Mouse (Mus musculus) lung, embryonic 14.5 days (tissue): ENCODE data around the gene Gm20547. TPM values are rescaled to one million over a fixed set of nuclear protein-coding genes. Genes with fewer than 3 reads are reported as not detected.
"Not testable (repeated sequence)": the region's sequence is repeated elsewhere in the genome, so short reads cannot be mapped to it uniquely, and the experiment has no call there.

ENCODE experiments used
- ATAC-seq: fragments of 200-750 bp; cut with Nextera tagmentation; 2 replicates; pipeline ENCODE4 v1.8.0; 2017; ENCODE audit warnings: mild to moderate bottlenecking, moderate TSS enrichment, moderate library complexity; ENCODE audit not compliant: insufficient read depth
- DNase-seq: peaks from one replicate; pipeline ENCODE4 v3.0.0-alpha.2; 2015
- H3K27ac ChIP-seq: fragments of 300-500 bp; sonication (generic); 2 replicates; pipeline ENCODE4 v1.5.1; 2014; ENCODE audit warnings: low read depth, mild to moderate bottlenecking, moderate library complexity
- H3K27me3 ChIP-seq: fragments of 300-500 bp; sonication (generic); 2 replicates; pipeline ENCODE4 v1.6.1; 2014; ENCODE audit warnings: low read length, control low read depth; ENCODE audit not compliant: insufficient read depth
- H3K36me3 ChIP-seq: fragments of 300-500 bp; sonication (generic); 2 replicates; pipeline ENCODE4 v1.6.1; 2014; ENCODE audit warnings: control low read depth; ENCODE audit not compliant: insufficient read depth
- H3K4me1 ChIP-seq: fragments of 300-500 bp; sonication (generic); 2 replicates; pipeline ENCODE4 v1.6.1; 2014; ENCODE audit warnings: antibody characterized with exemption, control low read depth; ENCODE audit not compliant: insufficient read depth
- H3K4me2 ChIP-seq: fragments of 300-500 bp; sonication (generic); 2 replicates; pipeline ENCODE4 v1.6.1; 2014; ENCODE audit warnings: mild to moderate bottlenecking
- H3K4me3 ChIP-seq: fragments of 300-500 bp; sonication (generic); 2 replicates; pipeline ENCODE4 v1.5.1; 2014; ENCODE audit warnings: low read depth, low read length
- H3K9ac ChIP-seq: fragments of 300-500 bp; sonication (generic); 2 replicates; pipeline ENCODE4 v1.6.1; 2014
- H3K9me3 ChIP-seq: fragments of 300-500 bp; sonication (generic); 2 replicates; pipeline ENCODE4 v1.6.1; 2016; ENCODE audit warnings: low read depth, low read length, control low read depth
- CTCF ChIP-seq: IDR thresholded peaks from 2 replicates; pipeline ENCODE4 v1.5.1; 2016; ENCODE audit warnings: antibody characterized with exemption, low read depth
- WGBS: fragments of 180-500 bp; shearing (Covaris S2); extraction: QIAGEN DNeasy Blood & Tissue Kit; methylation state at CpG from one replicate; pipeline ENCODE4 v1.1.7; 2014; 5-methylcytosine and 5-hydroxymethylcytosine counted together
- polyA plus RNA-seq: library from polyadenylated mRNA; unstranded; fragments of >200 nt; fragmentation: Nextera tagmentation; extraction: Ambion mirVana; gene quantifications from 2 replicates; pipeline ENCODE4 v1.2.1, GENCODE M21; 2014

Gm20547 gene
- polyA plus RNA-seq, 1 experiment from 2014 or later: not detected

DNA sequence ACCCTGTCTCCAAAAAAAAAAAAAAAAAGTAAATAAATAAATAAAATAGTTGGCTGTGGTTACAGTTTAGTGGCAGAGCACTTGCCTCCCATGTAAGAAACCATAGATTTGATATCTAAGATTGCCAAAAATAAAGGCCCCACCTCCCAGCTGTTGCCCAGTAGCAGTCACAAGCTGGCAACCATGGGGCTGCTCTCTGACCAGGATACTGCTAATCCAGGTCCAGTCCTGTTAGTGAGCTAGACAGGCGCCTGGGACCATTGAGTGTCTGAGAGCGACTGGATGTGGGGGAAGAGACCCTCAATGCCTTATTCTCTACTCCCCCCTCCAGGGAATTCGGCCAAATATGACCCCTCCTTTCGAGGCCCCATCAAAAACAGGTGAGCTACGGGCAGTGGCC is 34.5 kb upstream of the Gm20547 start:
- TF ChIP-seq CTCF: no peak
- H3K36me3 ChIP-seq: peaks cover 29% of the 10 kb centered on the region
- no peak overlapping the region for H3K4me3 ChIP-seq
- DNase-seq: no peak
- no peak overlapping the region for H3K4me2 ChIP-seq
- no peaks in the 10 kb centered on the region for H3K4me1 ChIP-seq
- no peak overlapping the region for H3K9ac ChIP-seq
- no peaks in the 10 kb centered on the region for H3K27me3 ChIP-seq
- no peaks in the 10 kb centered on the region for H3K9me3 ChIP-seq
- ATAC-seq: no peak
- H3K27ac ChIP-seq: no peak overlapping the region
- WGBS: 74% methylated on average over 5 of the region's 5 CpGs

DNA sequence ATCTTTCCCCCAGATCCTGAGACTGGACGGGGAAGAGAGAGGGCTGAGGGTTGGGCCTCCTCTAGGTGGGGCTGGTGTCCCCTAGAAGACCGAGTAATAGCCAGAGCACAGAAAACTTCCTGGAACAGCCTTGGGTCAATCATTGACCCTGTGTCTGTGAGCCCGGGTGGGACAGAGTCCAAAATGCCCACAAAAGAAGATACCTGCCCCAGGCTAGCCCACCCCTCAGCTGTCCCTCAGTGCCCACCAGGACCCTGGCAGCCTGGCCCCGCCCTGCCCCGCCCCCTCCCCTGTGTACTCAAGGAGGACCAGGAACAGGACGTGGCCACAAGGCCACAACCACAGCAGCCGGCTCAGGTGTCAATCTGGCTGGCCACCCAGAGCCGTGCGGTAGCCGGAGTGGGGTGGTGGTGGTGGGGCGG is 33.6 kb upstream of the Gm20547 start:
- H3K27ac ChIP-seq: no peak overlapping the region
- no peaks in the 10 kb centered on the region for H3K9me3 ChIP-seq
- no peaks in the 10 kb centered on the region for H3K4me1 ChIP-seq
- no peak overlapping the region for H3K4me3 ChIP-seq
- DNase-seq: peak; percentile 63
- H3K36me3 ChIP-seq: peaks cover 38% of the 10 kb centered on the region
- peak overlapping the region; percentile 30; the same call in 1 of the 2 replicates for H3K4me2 ChIP-seq
- WGBS: 26% methylated on average over 11 of the region's 11 CpGs
- ATAC-seq: peak; percentile 62
- no peak overlapping the region for H3K9ac ChIP-seq
- TF ChIP-seq CTCF: peak; percentile 57
- H3K27me3 ChIP-seq: no peaks in the 10 kb centered on the region

GRCm38 (mm10) chr17:34913930-34914665 is 32.3 kb upstream of the Gm20547 start, which contains the start of gene Slc44a4:
Gene Slc44a4, plus strand, starts transcription at chr17:34914466.
- Histone ChIP-seq H3K9me3 (no peaks in the 10 kb centered on the region), H3K9ac (no peak within 1 kb of the TSS), H3K27ac (no peak within 1 kb of the TSS), H3K36me3 (peaks cover 51% of the 10 kb centered on the region), H3K4me3 (no peak within 1 kb of the TSS), H3K4me2 (peak within 1 kb of the TSS; percentile 25; the same call in 1 of the 2 replicates), H3K4me1 (no peaks in the 10 kb centered on the region), H3K27me3 (no peaks in the 10 kb centered on the region)
- ATAC-seq (no peak), DNase-seq (peak; percentile 25)
- TF ChIP-seq CTCF: no peak
- WGBS: 31% methylated on average over 18 of the region's 18 CpGs

GRCm38 (mm10) chr17:34911945-34912351 is 30.1 kb upstream of the Gm20547 start:
- 35% methylated on average over 5 of the region's 5 CpGs for WGBS
- ATAC-seq: peak; percentile 38
- Histone ChIP-seq H3K27ac (no peak overlapping the region), H3K4me3 (no peak overlapping the region), H3K4me2 (no peak overlapping the region), H3K9me3 (no peaks in the 10 kb centered on the region), H3K27me3 (no peaks in the 10 kb centered on the region), H3K9ac (no peak overlapping the region), H3K4me1 (no peaks in the 10 kb centered on the region), H3K36me3 (peaks cover 73% of the 10 kb centered on the region)
- TF ChIP-seq CTCF: peak; percentile 96
- peak; percentile 80 for DNase-seq

- no peak overlapping the region for H3K9ac ChIP-seq
- peaks cover 82% of the 10 kb centered on the region for H3K36me3 ChIP-seq
- no peak overlapping the region for H3K4me2 ChIP-seq
- ATAC-seq (no peak), DNase-seq (no peak)
- TF ChIP-seq CTCF: no peak
- WGBS: 85% methylated on average over 10 of the region's 10 CpGs
- H3K9me3 ChIP-seq: no peaks in the 10 kb centered on the region
- no peaks in the 10 kb centered on the region for H3K4me1 ChIP-seq
- no peaks in the 10 kb centered on the region for H3K27me3 ChIP-seq
- H3K4me3 ChIP-seq: no peak overlapping the region
- H3K27ac ChIP-seq: no peak overlapping the region
Observed at GRCm38 (mm10) chr17:34910982-34911381, 29.1 kb upstream of the Gm20547 start.

DNA sequence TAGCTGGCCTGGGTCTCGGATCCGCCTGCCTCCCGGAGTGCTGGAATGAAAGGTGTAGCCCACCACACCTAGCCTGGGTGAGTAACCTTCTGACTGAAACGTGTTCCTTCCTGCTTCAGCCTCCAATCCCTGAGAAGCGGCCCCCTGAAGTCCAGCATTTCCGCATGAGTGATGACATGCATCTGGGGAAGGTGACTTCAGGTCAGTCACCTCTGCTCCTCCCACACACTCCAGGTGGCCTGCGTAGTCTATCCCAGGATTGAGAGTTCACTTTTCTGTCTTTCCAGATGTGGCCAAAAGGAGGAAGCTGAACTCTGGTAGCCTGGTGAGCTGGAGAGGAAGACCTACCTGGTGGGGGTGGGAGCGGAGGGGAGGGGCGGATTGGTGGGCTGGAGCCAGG is 21.1 kb upstream of the Gm20547 start:
- peaks cover 61% of the 10 kb centered on the region for H3K36me3 ChIP-seq
- no peak for ATAC-seq
- 84% methylated on average over 9 of the region's 9 CpGs for WGBS

DNA sequence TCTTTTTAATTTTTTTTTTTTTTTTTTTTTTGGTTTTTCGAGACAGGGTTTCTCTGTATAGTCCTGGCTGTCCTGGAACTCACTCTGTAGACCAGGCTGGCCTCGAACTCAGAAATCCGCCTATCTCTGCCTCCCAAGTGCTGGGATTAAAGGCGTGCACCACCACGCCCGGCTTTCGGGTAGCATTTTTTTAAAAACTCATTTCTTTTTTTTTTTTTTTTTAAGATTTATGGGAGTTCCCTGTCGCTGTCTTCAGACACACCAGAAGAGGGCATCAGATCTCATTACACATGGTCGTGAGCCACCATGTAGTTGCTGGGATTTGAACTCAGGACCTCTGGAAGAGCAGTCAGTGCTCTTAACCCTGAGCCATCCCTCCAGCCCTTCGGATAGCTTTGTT is 20.1 kb upstream of the Gm20547 start:
- ATAC-seq, H3K4me2 ChIP-seq, H3K27me3 ChIP-seq, H3K27ac ChIP-seq, H3K9me3 ChIP-seq, H3K4me1 ChIP-seq, H3K4me3 ChIP-seq, DNase-seq, H3K9ac ChIP-seq: not testable (repeated sequence)
- peaks cover 52% of the 10 kb centered on the region for H3K36me3 ChIP-seq
- 85% methylated on average over 9 of the region's 10 CpGs for WGBS

More for the DNA sequence above, 21.1 kb upstream of the Gm20547 start:
- no peak for DNase-seq
- H3K27me3 ChIP-seq: no peaks in the 10 kb centered on the region
- H3K4me3 ChIP-seq: no peak overlapping the region
- no peak overlapping the region for H3K27ac ChIP-seq
- no peak overlapping the region for H3K9ac ChIP-seq
- TF ChIP-seq CTCF: no peak
- peaks cover 5% of the 10 kb centered on the region; the same call in 1 of the 2 replicates for H3K4me1 ChIP-seq
- no peak overlapping the region for H3K4me2 ChIP-seq
- no peaks in the 10 kb centered on the region for H3K9me3 ChIP-seq

DNA sequence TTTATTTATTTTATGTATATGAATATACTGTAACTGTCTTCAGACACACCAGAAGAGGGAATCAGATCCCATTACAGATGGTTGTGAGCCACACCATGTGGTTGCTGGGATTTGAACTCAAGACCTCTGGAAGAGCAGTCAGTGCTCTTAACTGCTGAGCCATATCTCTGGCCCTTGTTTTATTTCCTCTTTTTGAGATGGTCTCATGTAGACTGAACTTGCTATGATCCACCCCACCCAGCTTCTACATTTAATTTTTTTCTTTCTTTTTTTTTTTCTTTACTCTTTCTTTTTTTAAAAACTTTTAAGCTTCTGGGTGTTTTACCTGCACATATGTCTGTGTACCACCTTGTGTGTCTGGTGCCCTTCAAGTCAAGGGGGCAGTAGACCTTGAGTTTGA is 19.0 kb upstream of the Gm20547 start:
- not testable (repeated sequence) for ATAC-seq, H3K9ac ChIP-seq, H3K27ac ChIP-seq, H3K9me3 ChIP-seq, H3K4me2 ChIP-seq, DNase-seq, H3K27me3 ChIP-seq
- peaks cover 49% of the 10 kb centered on the region for H3K36me3 ChIP-seq
- peaks cover 11% of the 10 kb centered on the region; the same call in 1 of the 2 replicates for H3K4me1 ChIP-seq
- 0 out of 2 replicates have a peak overlapping the region, but pooled peaks have one; percentile 4 for H3K4me3 ChIP-seq
